Mouse (Mus musculus) adrenal gland, adult 2 months (tissue): Measurements from ENCODE around the gene Ryr1. TPM values are rescaled to one million over a fixed set of nuclear protein-coding genes. Genes with fewer than 3 reads are reported as not detected.
A peak's percentile ranks its signal among the peaks of the same experiment; 100 is the strongest.

Experiments used
- DNase-seq: peaks from one replicate; pipeline ENCODE4 v3.0.0; 2021
- polyA plus RNA-seq: library from polyadenylated mRNA; depleted of rRNA; stranded (reverse); fragments of >200 nt; gene quantifications from 2 replicates; pipeline ENCODE4 v1.2.3, GENCODE M21; 2012
- total RNA-seq, 2 experiments: library from RNA; stranded (reverse); gene quantifications; 2 replicates each; pipeline ENCODE4 v1.2.3; 2021

Gene Ryr1
- total and polyA plus RNA-seq, 3 experiments = 0.12 to 0.14 TPM; not detected in 1

DNA sequence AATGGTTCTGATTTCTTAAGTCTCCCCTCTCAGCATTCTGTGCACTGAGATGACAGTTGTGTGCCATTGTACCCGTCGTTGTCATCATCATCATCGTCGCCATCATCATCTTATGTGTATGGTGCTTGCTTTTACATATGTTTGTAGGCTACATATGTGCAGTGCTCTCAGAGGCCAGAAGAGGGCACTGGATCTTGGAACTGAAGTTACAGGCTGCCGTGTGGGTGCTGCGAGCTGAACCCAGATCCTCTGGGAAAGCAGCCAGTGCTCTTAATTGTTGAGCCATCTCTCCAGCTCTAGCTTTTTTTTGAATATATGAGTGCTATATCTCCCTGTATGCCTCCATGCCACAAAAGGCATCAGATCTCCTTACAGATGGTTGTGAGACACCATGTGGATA lies 87.7 kb downstream of the Ryr1 start:
- no peak for DNase-seq

DNA sequence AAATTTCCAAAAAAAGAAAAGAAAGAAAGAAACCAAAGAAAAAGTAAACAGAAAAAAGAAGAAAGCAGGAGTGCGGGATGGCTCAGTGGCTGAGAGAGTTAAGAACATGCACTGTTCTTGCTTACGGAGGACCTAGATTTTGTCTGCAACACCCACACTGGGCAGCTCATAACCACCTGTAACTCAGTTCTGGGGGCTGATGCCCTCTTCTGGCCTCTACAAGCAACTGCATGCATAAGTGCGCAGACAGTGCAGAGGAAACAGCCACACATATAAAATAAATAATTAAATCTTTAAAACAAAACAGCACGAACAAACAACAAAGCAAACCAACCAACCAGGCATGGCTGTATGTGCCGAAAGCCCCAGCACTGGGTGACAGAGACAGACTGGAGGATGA lies 92.3 kb downstream of the Ryr1 start:
- no peak for DNase-seq

GRCm38 (mm10) chr7:29031641-29032040 lies 93.3 kb downstream of the Ryr1 start:
- DNase-seq = no peak

DNA sequence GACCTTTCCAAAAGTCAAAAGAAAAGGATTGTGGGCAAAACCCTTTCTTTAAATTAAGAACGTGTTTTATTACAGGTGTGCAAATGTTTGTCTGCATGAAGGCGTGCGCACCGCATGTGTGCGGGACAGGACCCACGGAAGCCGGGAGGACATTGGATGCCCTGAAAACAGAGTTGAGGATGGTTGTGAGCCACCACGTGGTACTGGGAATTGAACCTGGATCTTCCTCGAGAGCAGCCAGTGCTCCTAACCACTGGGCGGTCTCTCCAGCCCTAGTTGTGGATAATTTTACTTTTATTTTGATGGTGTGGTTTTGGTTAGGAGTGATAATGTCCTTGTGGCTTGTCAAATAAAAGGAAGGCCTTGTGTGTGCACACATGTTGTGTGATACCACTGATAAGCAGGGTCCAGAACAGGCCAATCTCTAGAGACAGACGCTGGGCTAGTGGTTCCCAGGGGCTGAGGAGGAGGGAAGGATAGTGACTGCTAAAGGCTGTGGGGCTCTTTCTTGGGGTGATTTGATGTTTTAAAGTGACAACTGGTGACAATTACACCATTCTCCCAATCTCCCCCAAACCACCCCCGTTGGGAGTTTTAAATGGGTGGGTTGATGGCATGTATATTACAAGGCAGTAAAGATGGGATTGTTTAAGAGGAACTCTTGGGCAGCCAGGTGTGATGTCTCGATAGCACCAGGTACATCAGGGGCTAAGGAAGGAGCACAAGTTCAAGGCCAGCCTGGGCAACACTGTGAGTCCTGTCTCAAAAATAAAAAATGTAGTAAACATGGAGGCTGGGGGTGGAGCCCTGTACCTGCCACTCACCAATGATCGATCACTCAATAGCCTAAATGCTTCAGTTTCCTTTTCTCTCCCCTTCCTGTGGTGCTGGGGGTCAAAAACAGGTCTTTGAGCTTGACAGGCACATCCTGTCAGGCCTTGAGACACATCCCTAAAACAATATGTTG lies 95.0 kb downstream of the Ryr1 start:
- no peak for DNase-seq

GRCm38 (mm10) chr7:29028761-29029160 lies 96.2 kb downstream of the Ryr1 start:
- no peak for DNase-seq

DNA sequence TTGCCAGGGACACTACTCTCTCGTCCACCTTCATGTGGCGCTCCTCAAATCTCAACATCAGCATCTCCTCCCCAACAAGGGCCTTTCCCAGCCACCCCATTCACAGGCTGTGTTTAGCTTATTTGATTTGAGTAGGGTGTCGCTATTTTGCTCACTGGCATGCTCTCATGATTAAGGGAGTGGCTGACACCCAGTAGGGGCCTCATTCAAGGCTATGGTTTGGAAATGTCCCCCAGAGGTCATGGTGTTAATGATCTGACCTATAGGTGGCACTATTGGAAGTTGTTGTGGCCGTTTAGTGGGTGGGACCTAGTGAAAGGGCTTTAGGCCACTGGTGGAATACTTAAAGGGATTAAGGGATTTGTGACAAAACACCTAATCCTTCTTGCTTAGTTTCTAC lies 98.2 kb downstream of the Ryr1 start:
- DNase-seq = no peak

DNA sequence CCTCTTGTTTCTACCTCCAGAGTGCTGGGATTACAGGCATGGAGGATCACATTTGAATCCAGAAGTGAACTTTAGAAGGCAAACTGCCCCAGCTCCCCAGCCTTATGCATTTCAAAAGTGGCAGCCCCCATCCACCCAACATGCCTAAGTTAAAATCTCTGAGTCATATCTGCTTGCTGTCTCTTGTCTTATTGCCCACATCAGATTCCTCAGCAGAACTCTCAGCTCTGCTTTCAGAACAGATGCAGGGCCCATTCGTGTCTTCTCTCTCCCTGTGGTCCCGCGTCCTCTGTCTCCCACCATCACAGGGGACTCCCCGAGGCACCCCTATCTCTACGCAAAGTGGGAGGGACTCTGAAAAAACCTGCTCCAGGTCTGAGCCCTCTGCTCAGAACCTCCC lies 98.8 kb downstream of the Ryr1 start:
- no peak for DNase-seq

DNA sequence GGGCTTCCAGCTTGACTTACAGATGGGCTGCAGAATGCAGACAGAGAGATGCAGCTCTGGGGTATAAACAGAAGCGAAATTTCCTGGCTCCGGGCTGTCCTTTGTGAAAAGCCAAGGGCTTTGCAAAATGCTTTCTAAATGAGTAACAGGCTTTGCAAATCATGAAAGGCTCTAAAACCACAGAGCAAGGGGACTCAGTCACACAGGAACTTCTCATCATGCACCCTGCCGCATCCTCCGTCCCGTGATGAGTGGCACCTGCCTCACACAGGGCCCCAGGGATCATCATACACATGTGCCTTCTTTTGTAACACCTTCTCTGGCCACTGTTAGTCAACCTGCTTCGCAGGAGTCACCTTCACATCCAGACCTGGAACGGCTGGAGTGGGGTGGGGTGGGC lies 99.4 kb downstream of the Ryr1 start:
- DNase-seq = no peak

DNA sequence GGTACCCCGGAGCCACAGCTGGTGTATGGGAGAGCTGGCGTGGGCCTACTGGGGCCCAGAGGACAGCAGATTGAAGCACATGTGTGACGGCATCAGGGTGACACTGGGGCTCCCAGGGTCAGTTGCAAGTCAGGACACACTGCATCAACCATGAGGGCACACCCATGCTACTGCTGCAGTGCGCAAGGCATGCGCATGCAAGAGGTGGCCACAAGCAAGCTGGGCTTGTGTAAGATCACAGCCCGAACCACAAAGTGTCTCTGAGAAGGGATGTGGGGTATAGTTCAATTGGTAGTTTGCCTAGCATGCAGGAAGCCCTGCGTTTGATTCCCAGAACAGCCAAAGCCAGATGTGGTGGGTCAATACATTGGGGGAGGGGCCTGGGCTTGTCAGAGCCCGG lies 101.5 kb downstream of the Ryr1 start:
- no peak for DNase-seq

- no peak for DNase-seq
Observed at GRCm38 (mm10) chr7:29022479-29022878, 102.5 kb downstream of the Ryr1 start.

DNA sequence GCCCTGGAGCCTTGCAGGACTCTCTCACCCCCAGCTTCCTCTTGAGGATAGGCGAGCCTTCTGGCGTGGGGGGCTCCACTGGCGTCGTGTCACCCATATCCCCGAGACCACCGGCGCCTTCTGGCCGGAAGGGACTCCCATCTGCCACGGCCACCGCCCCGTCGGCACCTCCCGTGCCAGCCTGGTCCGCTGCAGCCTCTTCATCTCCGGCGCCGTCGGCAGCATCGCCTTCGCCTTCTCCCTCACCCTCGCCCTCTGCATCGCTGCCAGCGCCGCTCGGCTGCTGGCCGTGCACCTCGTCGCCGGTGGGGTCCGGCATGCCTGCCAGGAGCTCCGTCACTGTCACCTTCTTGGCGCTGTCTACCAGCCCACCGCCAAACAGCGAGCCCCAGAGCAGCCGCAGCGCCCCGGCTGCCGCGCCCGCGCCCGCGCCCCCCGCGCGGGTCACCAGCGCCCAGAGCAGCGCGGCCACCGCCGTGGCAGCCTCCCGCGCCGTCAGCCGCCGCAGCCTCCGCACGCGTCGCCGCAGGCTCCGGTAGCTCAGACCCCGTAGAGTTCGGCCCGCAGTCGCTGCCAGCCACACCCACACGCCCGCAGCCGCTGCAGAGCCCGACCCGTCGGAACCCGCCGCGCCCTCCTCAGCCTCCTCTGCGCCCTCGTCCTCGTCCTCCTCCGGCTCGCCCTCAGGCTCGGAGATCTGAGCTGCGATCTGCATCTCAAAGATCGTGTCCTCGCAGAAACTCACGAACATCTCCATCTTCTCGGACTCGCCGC lies 105.3 kb downstream of the Ryr1 start:
- no peak for DNase-seq

- no peak for DNase-seq
Observed at GRCm38 (mm10) chr7:29017222-29017621, 107.8 kb downstream of the Ryr1 start.

DNA sequence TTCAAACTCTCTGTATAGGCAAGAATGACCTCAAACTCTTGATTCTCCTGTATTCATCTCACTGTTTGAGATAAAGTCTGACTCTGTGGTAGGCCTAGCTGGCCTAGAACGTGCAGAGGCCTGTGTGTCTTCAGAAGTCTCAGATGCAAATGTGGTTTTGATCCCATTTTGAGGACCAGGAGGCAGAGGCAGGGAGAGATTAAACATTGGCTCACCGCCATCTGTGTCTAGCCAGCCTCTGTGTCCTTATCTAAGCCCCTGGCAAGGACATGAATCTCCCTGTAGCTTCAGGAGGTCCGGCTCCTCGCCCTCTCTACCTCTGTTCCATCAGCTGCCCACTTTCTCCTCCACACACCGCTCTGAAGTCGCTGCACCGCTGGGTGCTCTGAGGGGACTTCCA lies 108.5 kb downstream of the Ryr1 start:
- no peak for DNase-seq

- DNase-seq = no peak
Observed at GRCm38 (mm10) chr7:29014984-29015383, 110.0 kb downstream of the Ryr1 start.

DNA sequence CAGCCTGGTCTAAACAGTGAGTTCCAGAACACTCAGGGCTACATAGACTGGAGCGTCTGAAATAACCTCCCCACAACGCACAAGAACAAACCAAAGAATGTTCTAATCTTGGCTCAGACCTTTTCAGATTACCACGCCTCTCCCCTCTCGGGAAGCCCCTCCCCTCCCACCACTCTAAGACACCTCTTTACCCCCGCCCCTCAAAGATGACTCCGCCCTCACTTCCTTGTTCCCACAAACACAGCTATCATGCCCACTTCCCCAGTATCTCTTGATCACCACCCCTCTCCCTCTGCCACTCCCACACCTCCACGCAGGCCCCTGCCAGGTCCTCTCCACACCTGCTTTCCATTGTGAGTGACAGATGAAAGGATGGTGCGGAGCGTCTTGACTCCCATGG lies 116.3 kb downstream of the Ryr1 start:
- no peak for DNase-seq

DNA sequence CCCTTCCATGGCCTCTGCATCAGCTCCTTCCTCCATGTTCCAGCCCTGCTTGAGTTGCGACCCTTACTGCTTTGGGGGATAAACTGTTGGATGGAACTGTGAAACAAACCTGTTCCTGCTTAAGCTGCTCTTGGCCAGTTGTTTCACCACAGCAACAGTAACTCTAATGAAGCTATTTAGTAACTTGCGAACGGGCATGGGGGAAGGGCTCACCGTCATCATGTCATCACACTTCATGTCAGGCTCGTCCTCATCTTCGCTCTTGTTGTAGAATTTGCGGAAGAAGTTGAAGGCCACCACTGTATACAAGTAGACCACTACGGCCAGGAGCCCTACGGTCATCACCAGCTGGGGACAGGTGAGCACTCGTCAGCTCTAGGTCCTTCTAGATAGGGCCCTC lies 116.8 kb downstream of the Ryr1 start:
- no peak for DNase-seq

DNA sequence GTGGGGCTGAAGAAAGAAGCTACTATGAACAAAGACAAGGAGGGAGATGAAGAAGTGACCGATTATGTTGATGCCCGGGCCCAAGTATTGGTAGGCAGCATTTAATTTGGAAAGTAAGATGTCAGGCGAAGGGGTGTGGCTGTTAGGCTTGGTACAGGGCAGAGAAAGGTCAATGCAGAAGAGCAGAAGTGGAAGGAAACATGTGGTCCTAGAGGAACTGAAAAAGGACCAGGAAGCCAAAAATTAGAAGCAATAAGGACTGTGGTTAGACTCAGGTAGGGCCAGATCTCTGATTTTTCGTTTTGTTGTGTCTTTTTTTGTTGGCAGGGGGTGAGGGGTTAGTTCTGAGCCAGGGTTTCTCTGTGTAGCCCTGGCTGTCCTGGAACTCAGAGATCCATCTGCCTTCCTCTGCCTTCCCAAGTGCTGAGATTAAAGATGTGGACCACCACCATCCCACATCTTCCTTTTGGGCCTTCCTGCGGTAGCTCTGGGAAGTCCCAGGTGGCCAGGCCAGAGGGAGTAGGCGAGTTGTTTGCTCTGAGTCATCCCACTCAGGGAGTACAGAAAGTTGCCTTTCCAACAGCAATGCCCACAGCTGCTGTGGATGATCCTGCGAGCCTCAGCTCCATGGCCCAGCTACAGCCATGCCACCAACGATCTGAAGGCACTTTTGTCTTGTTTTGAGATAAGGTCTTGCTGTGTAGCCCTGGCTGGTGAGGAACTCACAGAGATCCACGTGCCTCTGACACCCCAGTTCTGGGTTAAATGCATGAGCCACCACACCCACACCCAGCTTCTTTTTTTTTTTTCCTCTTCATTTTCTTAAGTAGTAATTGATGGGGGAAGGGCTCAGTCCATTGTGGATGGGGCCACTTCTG lies 117.5 kb downstream of the Ryr1 start:
- no peak for DNase-seq

GRCm38 (mm10) chr7:29000651-29001605 lies 124.1 kb downstream of the Ryr1 start:
- peak; percentile 63 for DNase-seq

- no peak for DNase-seq
Observed at GRCm38 (mm10) chr7:28993402-28993801, 131.6 kb downstream of the Ryr1 start.

- no peak for DNase-seq
Observed at GRCm38 (mm10) chr7:28992997-28993396, 132.0 kb downstream of the Ryr1 start.

- no peak for DNase-seq
Observed at GRCm38 (mm10) chr7:28991616-28992015, 133.4 kb downstream of the Ryr1 start.
